Mouse (Mus musculus): ENCODE data around the gene Rnase4.

DNA sequence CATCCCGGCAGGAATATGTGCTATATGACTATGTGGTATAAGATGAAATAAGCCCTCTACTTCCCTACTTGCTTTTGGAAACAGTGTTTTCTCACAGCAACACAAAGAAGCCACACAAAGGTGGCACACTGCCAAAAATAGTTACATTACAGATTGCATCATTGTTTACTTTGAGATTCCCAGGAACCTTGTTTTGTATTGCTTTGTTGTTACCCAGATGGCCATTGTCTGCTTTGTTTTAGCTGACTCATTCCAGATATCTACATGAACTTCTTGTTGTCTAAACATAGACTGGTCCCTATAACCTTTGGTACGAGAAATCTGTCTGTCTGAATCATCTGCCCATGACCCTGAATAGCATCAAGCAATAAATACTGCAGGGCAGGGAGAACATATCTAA lies 49.5 kb downstream of the Rnase4 start:
- TF ChIP-seq POLR2A (IDR thresholded peaks at IDR 0.05; ENCODE audit: low read depth, low read length): no peak
- no peak for TF ChIP-seq CTCF (IDR thresholded peaks at IDR 0.05; ENCODE audit: borderline replicate concordance, insufficient read depth, low read length)
